In the genomic region with DNA sequence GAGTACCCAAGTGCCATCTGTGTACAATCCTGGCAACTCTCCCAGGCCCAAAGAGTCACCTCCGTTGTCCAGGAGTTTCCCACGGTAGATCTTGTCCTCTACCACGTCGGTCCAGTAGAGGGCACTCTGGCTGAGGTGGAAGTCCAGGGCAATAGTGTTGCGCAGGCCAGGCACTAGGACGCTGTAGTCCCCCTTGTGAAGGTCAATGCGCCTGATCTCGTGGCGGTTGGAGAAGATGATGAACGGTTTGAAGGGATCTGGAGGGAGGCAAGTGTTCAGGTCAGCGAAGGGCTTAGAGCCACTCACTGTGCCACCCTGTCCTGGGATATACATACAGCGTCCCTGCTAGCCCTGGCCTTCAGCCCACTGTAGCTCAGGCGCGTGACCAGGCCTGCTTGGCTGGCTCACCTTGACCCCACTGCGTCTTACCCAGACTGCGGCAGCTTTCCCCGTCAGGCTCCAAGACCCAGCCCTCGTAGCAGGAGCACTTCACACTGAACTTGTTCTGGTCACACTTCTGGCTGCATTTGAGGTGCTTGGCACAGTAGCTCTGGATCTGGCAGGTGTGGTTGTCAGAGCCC, we compare ENCODE assay signal across 8 mouse cellular contexts. TPM values are rescaled to one million over a fixed set of nuclear protein-coding genes. Genes with fewer than 3 reads are reported as not detected.
DNase-seq lines count a peak whose midpoint lies in the region; ATAC-seq and TF ChIP-seq lines count a peak whose summit lies in the region.

No protein-coding gene starts in this region.

- H3K4me2 ChIP-seq in heart, embryonic 12.5 days: no peak overlapping the region

- peak; percentile 98 for DNase-seq in heart, adult 11 months
- DNase-seq in MN1 (ENCODE audit: low spot score): peak; percentile 64
- DNase-seq in cerebellum, adult 9-10 months: peak; percentile 88
- DNase-seq in heart, adult 2 months: peak; percentile 77 to 82
- peak; percentile 84 for DNase-seq in kidney, postnatal 10 days
- DNase-seq in splenic B cell, adult 2 months (ENCODE audit: low read depth, low spot score): peak; percentile 63

- peaks cover 4% of the 10 kb centered on the region; the same call in 1 of the 2 replicates for H3K4me1 ChIP-seq in heart, embryonic 12.5 days (replicated peaks)
- H3K4me1 ChIP-seq in heart, adult 2 months (ENCODE audit: control insufficient read depth, insufficient read depth, low read length): peaks cover 5% of the 10 kb centered on the region; the same call in 1 of the 2 replicates

- H3K4me3 ChIP-seq in heart, embryonic 12.5 days: no peak overlapping the region
- H3K4me3 ChIP-seq in heart, adult 2 months: no peak overlapping the region

- H3K9me3 ChIP-seq in heart, embryonic 12.5 days (replicated peaks): no peaks in the 10 kb centered on the region

- intact Hi-C loops in heart, adult 2 months (cut with DNase I): loop anchor here (2.0 to 5.0 kb wide), 2 partner anchors 46 to 361 kb away; no protein-coding TSS in a partner anchor

- no peaks in the 10 kb centered on the region for H3K27me3 ChIP-seq in heart, embryonic 12.5 days (replicated peaks)
- H3K27me3 ChIP-seq in heart, adult 2 months (ENCODE audit: control insufficient read depth, insufficient read depth, low read length): no peaks in the 10 kb centered on the region
- no peaks in the 10 kb centered on the region for H3K27me3 ChIP-seq in splenic B cell, adult 2 months (ENCODE audit: control insufficient read depth, insufficient read depth, low read length, poor library complexity, severe bottlenecking)

- no peak for ATAC-seq in heart, embryonic 12.5 days (ENCODE audit: insufficient number of reproducible peaks, low FRiP score)
- ATAC-seq in megakaryocyte-erythroid progenitor cell, adult 5-6 weeks (replicated peaks; ENCODE audit: low FRiP score, low TSS enrichment, poor library complexity, severe bottlenecking): peak; percentile 72

- no peak overlapping the region for H3K27ac ChIP-seq in heart, embryonic 12.5 days (ENCODE audit: poor library complexity, severe bottlenecking)
- peak overlapping the region; percentile 50 for H3K27ac ChIP-seq in heart, adult 2 months

- TF ChIP-seq CTCF in heart, adult 2 months (IDR thresholded peaks at IDR 0.05): peak; percentile 83

- peak; percentile 79; the same call in 1 of the 2 replicates for TF ChIP-seq EP300 in heart, adult 2 months (IDR thresholded peaks at IDR 0.05; ENCODE audit: insufficient read depth, low read depth, low read length)

- 57% methylated on average over 18 of the region's 18 CpGs for WGBS in heart, embryonic 12.5 days
- WGBS in heart, adult 2 months: 46% methylated on average over 18 of the region's 18 CpGs

- no peak for TF ChIP-seq POLR2A in heart, adult 2 months (IDR thresholded peaks at IDR 0.05; ENCODE audit: insufficient read depth, low read depth, low read length)

- peaks cover 75% of the 10 kb centered on the region for H3K36me3 ChIP-seq in heart, embryonic 12.5 days
- no peaks in the 10 kb centered on the region for H3K36me3 ChIP-seq in heart, adult 2 months (ENCODE audit: control insufficient read depth, insufficient read depth, low read length)
- no peaks in the 10 kb centered on the region for H3K36me3 ChIP-seq in splenic B cell, adult 2 months (ENCODE audit: control insufficient read depth, insufficient read depth, low read length, poor library complexity, severe bottlenecking)

- H3K79me2 ChIP-seq in heart, adult 2 months (replicated peaks; ENCODE audit: control insufficient read depth, insufficient read depth, low read length): no peaks in the 10 kb centered on the region

- no peak overlapping the region for H3K9ac ChIP-seq in heart, embryonic 12.5 days
- no peak overlapping the region for H3K9ac ChIP-seq in heart, adult 2 months (ENCODE audit: low read depth, low read length)

RNA-seq across cellular contexts. Expression of gene Nxph4, which starts 42.1 kb away (rescaled TPM):
- 0.33 and 0.65 TPM in 2 replicates for polyA plus RNA-seq in heart, embryonic 12.5 days (2016; fragmentation: Nextera tagmentation; extraction: Ambion mirVana)
- under 1 TPM; 0.34 to 0.68 TPM for total RNA-seq in heart, adult 2 months (2021)
- 0.39 and 0.41 TPM in 2 replicates for polyA plus RNA-seq in heart, adult 2 months (2012; rRNA removed)
- total RNA-seq in megakaryocyte-erythroid progenitor cell, adult 5-6 weeks (2014; fragmentation: Nextera tagmentation): not detected in 2 replicates
- total RNA-seq in megakaryocyte-erythroid progenitor cell, adult 5-6 weeks (2017): not detected in 2 replicates

RNA-seq across cellular contexts. Expression of gene Lrp1, which starts 44.5 kb away (rescaled TPM):
- polyA plus RNA-seq in heart, embryonic 12.5 days (2016; fragmentation: Nextera tagmentation; extraction: Ambion mirVana): 43.3 and 46.1 TPM in 2 replicates
- 10 to 100 TPM; 74.0 to 79.5 TPM for total RNA-seq in heart, adult 2 months (2021)
- polyA plus RNA-seq in heart, adult 2 months (2012; rRNA removed): 74.1 and 83.7 TPM in 2 replicates
- total RNA-seq in megakaryocyte-erythroid progenitor cell, adult 5-6 weeks (2014; fragmentation: Nextera tagmentation): 0.26 TPM in 1 of 2 replicates, not detected in the other
- 0.04 TPM in 1 of 2 replicates, not detected in the other for total RNA-seq in megakaryocyte-erythroid progenitor cell, adult 5-6 weeks (2017)

RNA-seq across cellular contexts. Expression of gene Shmt2, which starts 54.2 kb away (rescaled TPM):
- polyA plus RNA-seq in heart, embryonic 12.5 days (2016; fragmentation: Nextera tagmentation; extraction: Ambion mirVana): 80.4 and 83.8 TPM in 2 replicates
- total RNA-seq in heart, adult 2 months (2021): 10 to 100 TPM; 42.6 to 43.4 TPM
- 60.9 and 67.0 TPM in 2 replicates for polyA plus RNA-seq in heart, adult 2 months (2012; rRNA removed)
- total RNA-seq in megakaryocyte-erythroid progenitor cell, adult 5-6 weeks (2014; fragmentation: Nextera tagmentation): 159 and 164 TPM in 2 replicates
- 76.6 and 87.1 TPM in 2 replicates for total RNA-seq in megakaryocyte-erythroid progenitor cell, adult 5-6 weeks (2017)

Comparison
In these comparisons a context has a peak if more than half of its experiments do, and no peak if none do; other contexts are left out.
1. RNA of gene Lrp1, which starts 44.5 kb away (total RNA-seq): 74.0 to 79.5 TPM in heart, adult 2 months; 0.04 to 0.26 TPM in megakaryocyte-erythroid progenitor cell, adult 5-6 weeks; every median in the first group is over 10 times any median in the second.
2. Peak in every context shown above with its lines, with median percentiles within 50 percentile points of each other: DNase-seq.